Mouse (Mus musculus): Measurements from ENCODE around the gene Gan. TPM values are rescaled to one million over a fixed set of nuclear protein-coding genes. Genes with fewer than 3 reads are reported as not detected.

Gene Gan
- polyA plus RNA-seq, 1 experiment from 2014 or later = 2.1 TPM

DNA sequence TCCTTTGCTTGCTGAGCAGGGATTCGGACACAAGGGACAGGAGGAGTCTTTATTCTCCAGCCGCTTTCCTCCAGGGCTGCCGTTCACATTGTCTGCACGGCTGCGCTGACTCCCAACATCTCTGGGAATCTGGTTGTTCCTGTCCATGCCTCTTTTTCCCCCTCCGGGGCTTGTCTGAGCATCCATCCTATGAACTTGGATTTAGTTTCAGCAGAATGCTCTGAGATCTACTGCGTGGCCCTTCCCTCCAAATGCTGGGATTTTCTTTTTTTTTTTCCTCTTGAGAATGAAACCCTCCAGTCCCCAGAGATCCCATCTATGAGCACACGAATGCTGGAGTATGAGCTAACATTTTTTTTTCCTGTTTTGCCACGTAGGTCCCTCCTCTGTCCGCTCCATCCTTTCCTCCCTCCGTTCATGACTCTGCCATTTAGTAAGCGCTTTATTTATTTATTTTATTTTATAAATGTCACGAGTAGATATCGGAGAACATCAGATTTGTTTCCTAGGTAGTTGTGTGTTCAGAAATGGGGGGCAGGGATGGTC, 103.1 kb downstream of the Gan start:
- 0 out of 2 replicates have a peak, but pooled peaks cover 2% of the 10 kb centered on the region for H3K36me3 ChIP-seq
- peak; percentile 33 for DNase-seq (ENCODE audit: low spot score)
- no peaks in the 10 kb centered on the region for H3K27me3 ChIP-seq (ENCODE audit: insufficient read depth, poor library complexity, severe bottlenecking)
- whole genome bisulfite sequencing = 34% methylated on average over 14 of the region's 14 CpGs
- no peaks in the 10 kb centered on the region for H3K9me3 ChIP-seq
- H3K27ac ChIP-seq = peak overlapping the region; percentile 97
- H3K4me3 ChIP-seq = peak overlapping the region; percentile 97
- H3K4me1 ChIP-seq (replicated peaks) = peaks cover 66% of the 10 kb centered on the region

DNA sequence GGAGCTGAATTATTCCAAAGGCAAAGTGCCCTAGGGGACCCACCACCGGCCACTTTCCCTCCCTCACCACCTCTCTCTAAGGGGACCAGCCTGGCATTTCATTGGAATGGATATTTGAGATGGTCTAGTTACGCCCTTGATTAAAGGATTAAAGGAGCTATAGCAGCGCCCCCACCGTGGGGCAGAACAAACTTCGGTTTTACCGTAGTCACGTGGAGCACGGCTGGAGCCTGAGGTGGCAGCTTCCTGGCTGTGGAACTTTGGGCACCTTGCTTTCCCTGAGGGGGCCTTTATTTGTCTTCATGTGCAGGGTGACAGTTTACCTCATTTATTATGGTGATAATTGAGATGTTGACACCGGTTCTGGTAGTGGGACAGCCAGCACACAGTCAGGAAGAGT, 103.8 kb downstream of the Gan start:
- peaks cover 60% of the 10 kb centered on the region for H3K4me1 ChIP-seq (replicated peaks)
- H3K27ac ChIP-seq = peak overlapping the region; percentile 40; the same call in 1 of the 2 replicates
- H3K9me3 ChIP-seq = no peaks in the 10 kb centered on the region
- WGBS = 28% methylated on average over 9 of the region's 9 CpGs
- 0 out of 2 replicates have a peak, but pooled peaks cover 2% of the 10 kb centered on the region for H3K36me3 ChIP-seq
- no peaks in the 10 kb centered on the region for H3K27me3 ChIP-seq (ENCODE audit: insufficient read depth, poor library complexity, severe bottlenecking)
- DNase-seq (ENCODE audit: low spot score) = no peak
- peak overlapping the region; percentile 97; the same call in 1 of the 2 replicates for H3K4me3 ChIP-seq

GRCm38 (mm10) chr8:117262685-117263084, 104.8 kb downstream of the Gan start:
- H3K4me1 ChIP-seq (replicated peaks) = peaks cover 67% of the 10 kb centered on the region

DNA sequence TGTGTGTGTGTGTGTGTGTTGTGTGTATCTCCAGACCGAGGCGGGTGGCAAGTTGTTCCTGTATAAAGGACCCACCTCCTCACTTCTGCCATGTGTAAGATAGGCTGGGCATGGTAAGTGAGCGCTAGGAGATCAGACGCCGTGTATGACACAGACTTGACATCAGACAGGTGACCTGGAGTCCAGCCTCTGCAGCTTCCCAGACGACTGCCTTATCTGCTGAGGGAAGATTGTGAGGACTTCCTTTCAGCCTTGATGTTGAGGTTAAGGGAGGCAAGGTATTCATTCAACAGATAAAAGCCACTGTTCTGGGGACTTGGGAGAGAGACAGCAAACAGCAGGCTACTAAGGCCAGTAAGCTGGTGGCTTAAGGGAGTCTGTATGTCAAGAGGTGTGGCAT, 105.5 kb downstream of the Gan start:
- Histone ChIP-seq H3K27me3 (ENCODE audit: insufficient read depth, poor library complexity, severe bottlenecking) (no peaks in the 10 kb centered on the region), H3K4me3 (no peak overlapping the region), H3K36me3 (0 out of 2 replicates have a peak, but pooled peaks cover 2% of the 10 kb centered on the region), H3K4me1 (replicated peaks) (peaks cover 66% of the 10 kb centered on the region), H3K9me3 (no peaks in the 10 kb centered on the region), H3K27ac (no peak overlapping the region)
- 72% methylated on average over 6 of the region's 6 CpGs for WGBS
- no peak for DNase-seq (ENCODE audit: low spot score)

More at GRCm38 (mm10) chr8:117262685-117263084, 104.8 kb downstream of the Gan start:
- 74% methylated on average over 8 of the region's 8 CpGs for WGBS
- DNase-seq (ENCODE audit: low spot score) = no peak
- Histone ChIP-seq H3K27ac (no peak overlapping the region), H3K4me3 (no peak overlapping the region), H3K36me3 (0 out of 2 replicates have a peak, but pooled peaks cover 2% of the 10 kb centered on the region), H3K27me3 (ENCODE audit: insufficient read depth, poor library complexity, severe bottlenecking) (no peaks in the 10 kb centered on the region), H3K9me3 (no peaks in the 10 kb centered on the region)

DNA sequence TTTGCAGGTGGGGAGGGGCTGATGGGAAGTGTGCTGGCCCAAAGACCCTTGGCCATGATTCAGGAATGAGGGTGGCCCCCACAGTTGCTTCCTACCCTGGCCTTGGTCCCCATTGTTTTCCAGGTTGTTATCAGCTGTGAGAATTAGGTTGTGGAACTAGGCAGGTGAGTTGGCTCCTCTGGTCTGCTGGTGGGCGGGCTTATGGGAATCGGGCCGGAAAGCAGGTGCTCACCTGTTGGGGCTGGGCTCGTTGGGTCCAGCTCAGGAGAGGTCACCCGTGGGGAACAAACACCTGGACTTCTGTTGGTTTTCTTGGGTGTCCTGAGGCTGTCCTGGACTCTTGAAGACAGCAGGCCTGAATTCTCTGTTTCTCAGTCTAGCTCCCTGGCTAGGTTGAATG, 107.1 kb downstream of the Gan start:
- 89% methylated on average over 5 of the region's 5 CpGs for WGBS
- Histone ChIP-seq H3K36me3 (0 out of 2 replicates have a peak, but pooled peaks cover 2% of the 10 kb centered on the region), H3K27ac (no peak overlapping the region), H3K4me3 (no peak overlapping the region), H3K9me3 (no peaks in the 10 kb centered on the region), H3K4me1 (replicated peaks) (peaks cover 50% of the 10 kb centered on the region), H3K27me3 (ENCODE audit: insufficient read depth, poor library complexity, severe bottlenecking) (no peaks in the 10 kb centered on the region)
- no peak for DNase-seq (ENCODE audit: low spot score)

Other genes with a start within 250 kb of the Gan start
- 79.5 and 79.7 TPM in 2 replicates for gene Cmc2, start 236.7 kb upstream of the Gan start, polyA plus RNA-seq (2016; fragmentation: Nextera tagmentation; extraction: Ambion mirVana)
- 48.3 and 62.6 TPM in 2 replicates for gene Cenpn, start 236.4 kb upstream of the Gan start, polyA plus RNA-seq (2016; fragmentation: Nextera tagmentation; extraction: Ambion mirVana)
- gene Atmin, start 214.7 kb upstream of the Gan start, polyA plus RNA-seq (2016; fragmentation: Nextera tagmentation; extraction: Ambion mirVana) = 13.8 and 16.0 TPM in 2 replicates
- 2.8 and 4.2 TPM in 2 replicates for gene 1700030J22Rik, start 179.2 kb upstream of the Gan start, polyA plus RNA-seq (2016; fragmentation: Nextera tagmentation; extraction: Ambion mirVana)
- 153 and 181 TPM in 2 replicates for gene Gcsh, start 164.6 kb upstream of the Gan start, polyA plus RNA-seq (2016; fragmentation: Nextera tagmentation; extraction: Ambion mirVana)
- gene Pkd1l2, start 75.7 kb upstream of the Gan start, polyA plus RNA-seq (2016; fragmentation: Nextera tagmentation; extraction: Ambion mirVana) = 0.24 TPM in 1 of 2 replicates, not detected in the other
- gene Bco1, start 62.3 kb upstream of the Gan start, polyA plus RNA-seq (2016; fragmentation: Nextera tagmentation; extraction: Ambion mirVana) = 0.21 and 0.22 TPM in 2 replicates
- gene Cmip, start 98.9 kb downstream of the Gan start, polyA plus RNA-seq (2016; fragmentation: Nextera tagmentation; extraction: Ambion mirVana) = 10.6 and 14.0 TPM in 2 replicates

Measured in hindbrain, embryonic 10.5 days (tissue).